Mouse (Mus musculus) cerebellum, postnatal 10 days (tissue): Measurements from ENCODE around the gene Ckap5.

ENCODE experiments used
- DNase-seq, 2 experiments: peaks; one replicate each; pipeline ENCODE4 v3.0.0; 2021; ENCODE audit warnings: mixed read lengths in 2 of 2

Gene Ckap5

DNA sequence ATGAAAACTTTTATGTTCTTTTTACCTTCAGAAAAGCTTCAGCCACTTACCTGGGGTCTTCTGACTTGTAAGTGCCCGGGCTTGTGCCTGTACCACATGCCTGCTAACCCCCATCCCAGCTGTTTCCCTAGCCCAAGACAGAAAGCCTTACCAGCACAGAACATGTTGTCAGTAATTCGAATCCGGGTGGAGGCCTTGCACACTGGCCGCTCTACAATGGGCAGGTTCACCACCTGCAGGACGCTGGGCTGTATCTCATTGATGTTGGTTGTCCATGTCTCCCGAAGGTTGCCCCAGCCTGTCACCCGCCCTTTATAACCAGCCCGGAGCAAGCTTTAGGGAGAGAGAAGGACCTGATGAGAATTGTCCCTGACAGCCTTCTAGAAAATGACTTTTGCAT, 101.6 kb downstream of the Ckap5 start:
- no peak for DNase-seq

DNA sequence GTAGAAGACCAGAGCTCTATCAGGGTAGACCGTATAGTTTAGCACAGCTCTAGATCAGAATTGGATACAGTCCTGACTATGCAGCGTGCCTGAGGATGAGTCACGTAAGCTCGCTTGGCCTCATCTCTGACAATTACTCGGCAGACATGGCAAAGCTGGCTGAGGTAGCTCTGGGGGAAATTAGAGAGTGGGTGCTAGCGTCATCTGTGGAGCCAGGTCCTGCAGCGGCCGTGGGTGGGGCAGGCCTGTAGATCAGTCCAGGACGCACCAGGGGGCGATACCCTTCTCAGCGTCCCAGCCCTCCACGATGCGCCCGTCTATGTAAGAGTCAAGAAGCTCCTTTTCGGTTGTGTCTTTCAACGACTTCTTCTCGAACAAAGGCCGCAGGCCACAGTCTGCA, 103.1 kb downstream of the Ckap5 start:
- DNase-seq, result no peak

DNA sequence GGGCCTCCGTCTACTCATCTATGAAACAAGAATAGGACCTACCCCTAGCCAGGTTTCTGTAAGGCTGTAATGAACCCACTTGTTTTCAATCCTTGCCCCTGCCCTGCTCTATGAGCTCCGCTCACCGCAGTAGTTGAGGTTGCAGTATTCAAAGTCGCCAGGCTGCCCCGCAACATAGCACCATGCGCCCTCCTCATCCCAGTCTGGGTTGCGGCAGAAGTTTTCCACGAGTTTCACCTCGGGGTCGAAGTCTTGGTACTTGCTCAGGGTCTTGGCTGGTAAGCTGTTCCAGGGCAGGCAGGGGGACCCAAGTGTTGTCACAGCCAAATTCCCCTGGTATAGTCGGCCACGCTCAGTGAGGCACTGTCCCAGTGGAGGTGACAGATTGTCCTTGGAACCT, 103.8 kb downstream of the Ckap5 start:
- no peak for DNase-seq

DNA sequence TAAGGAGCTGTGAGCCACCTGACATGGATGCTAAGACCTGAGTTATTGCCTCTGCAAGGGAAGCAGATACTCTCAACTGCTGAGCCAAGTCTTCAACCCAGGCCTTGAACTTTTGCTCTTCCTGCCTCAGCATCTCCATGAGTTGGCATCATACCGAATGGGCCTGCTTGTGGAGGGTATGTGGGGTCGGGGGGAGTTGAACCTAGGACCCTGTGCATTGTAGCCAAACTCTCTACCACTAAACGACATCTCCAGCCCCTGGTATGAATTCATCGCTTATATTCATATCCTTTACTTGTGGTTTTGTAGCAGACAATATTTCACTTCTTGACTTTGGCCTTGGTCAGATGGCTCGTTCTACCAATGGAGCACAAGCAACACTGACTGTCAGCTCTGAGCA, 105.3 kb downstream of the Ckap5 start:
- DNase-seq, result no peak

DNA sequence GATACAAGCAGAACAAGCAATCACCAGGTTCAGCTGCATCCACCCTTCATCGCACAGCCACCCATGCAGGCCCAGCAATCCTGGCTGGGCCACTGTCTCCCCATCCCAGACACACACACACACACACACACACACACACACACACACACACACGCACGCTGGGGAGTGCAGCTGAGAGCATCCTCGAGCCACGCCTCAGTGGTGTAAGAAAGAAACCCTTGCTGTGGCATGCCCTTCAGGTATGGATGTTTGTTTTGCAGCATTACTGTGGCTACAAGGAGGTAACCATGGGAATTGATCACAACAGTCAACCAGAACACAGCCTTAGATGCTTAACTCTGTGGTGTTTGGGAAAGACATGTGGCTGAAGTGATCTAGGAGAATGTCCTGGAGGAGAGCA, 105.8 kb downstream of the Ckap5 start:
- DNase-seq, result no peak

DNA sequence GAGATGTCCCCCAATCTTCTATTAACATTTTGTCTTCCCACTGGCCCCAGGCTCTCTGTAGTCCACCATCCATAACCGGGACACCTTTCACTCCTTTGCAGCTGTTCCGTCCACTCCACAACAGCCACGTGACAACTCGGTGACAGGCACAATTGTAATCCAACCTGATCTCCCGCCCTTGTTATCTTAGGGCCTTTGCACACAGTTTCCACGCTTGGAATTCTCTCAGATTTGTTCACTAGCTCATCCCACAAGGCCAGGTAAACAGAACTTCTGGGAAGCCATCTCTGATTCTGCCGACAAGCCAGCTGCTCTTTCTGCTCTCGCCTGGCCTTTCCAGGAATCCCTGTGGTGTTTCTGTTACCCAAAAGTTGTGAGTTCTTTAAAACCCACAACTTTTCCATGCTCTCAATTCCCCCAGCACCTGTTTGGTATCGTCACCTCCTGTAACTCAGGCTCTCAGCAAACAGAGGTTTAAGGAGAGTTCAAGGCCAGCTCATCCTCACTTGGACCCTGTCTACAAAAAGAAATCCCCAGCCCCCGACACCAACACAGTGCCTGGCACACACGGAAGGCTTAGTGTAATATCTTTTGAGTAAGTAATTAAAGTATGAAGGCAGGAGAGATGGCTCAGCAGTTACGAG, 106.9 kb downstream of the Ckap5 start:
- no peak for DNase-seq

DNA sequence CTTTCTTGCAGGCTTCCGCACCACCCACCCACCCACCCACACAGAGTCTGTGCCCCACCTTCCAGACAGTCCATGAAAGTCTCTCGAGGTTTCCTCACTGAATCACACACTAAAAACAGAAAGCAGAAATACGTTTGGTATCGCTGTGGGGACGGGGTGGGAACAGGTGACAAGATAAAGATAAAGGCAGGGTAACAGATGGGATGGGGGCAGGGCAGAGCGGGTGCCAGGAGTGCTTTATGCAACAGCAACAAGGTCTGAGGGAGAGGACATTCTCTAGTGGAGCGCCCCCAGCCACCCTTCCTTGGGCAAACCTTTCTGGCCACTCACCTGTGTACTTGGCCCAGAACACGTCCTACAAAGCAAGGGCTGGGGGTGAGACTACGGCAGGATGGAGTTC, 108.3 kb downstream of the Ckap5 start:
- peak; percentile 78 for DNase-seq

DNA sequence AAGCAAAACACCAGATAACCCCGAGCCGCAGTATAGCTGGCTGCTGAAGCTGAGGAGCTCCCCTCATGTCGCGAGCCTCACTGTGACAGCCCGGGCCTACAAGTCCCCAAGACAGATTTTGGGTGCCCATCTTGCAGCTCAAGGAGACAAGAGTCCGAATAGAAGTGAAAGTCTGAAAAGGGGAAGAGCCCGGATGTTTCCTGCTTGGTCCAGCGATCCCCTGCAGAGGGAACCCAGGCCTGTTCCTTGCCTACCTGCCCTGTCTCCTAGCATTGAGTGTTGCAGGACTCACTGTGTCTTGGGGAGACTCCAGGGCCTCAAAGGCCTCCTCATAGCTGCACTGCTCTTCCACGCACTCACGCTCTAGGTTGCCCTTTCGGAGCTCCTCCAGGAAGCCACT, 108.9 kb downstream of the Ckap5 start:
- no peak for DNase-seq

DNA sequence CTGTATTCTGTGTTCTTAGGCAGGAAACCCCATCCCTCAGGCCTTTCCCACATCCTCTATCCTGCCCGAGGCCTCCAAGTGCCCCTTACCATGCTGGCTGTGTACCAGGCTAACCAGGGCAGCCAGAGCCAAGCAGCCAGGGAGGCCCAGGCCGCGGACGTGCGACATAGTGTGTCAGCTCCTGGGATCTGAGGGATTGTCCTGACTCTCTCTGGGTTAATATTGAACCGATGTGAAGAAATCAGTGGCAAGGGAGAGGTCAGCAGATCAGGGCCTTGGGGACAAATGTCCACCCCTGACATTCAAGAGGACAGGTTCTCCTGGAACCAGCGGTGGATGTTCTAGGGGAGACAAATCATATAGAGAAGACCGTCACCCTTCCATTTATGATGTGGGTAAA, 109.7 kb downstream of the Ckap5 start, which contains the start of gene F2:
Gene F2, minus strand, starts transcription at position 186 of the 400 bp plus-strand sequence.
- DNase-seq, result no peak

DNA sequence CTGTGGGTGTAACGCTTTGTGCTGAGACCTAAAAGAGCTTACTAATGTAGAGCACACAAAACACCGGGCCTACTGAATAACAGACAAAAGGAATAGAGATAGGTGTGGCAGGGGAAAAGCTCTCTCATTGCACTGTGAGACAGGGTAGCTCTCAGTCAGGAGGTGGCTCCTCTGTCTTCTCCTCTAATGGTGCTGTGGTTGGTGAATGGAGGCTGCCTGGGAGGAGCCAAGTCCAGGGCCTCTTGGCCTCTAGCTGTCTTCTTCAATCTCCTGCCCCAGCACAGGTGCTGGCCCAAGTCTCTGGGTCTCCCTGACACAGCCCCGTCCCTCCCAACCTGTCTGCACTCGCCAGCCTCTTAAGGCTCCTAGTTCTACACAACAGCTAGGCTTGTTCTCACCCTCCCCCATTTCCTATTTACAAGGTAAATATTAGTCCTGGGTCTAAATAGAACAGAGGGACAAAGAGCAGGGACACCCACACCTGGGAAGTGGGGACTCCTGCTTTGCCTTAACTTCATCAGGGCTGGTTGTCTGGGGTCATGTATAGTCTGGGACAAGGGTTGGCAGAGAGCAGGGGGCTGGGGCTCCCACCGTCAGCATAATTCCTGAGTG, 110.3 kb downstream of the Ckap5 start:
- DNase-seq, result no peak

DNA sequence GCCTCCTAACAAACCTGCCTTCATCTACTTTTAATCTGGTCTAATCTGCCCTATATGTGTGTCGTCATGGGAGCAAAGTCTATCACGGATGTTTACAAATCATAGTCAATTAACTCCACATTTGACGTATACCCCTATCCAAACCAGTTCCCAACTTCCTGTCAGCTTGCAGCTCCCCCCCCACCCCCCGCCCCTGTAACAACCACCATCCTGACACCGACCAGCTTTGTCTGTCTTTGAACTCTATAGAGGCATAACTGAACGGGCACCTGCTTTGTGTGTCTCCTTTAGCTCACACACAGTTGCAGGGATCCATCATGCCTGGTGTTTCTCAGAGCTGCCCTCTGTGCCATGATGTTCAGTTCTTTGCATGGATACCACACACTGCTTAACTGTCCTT, 112.4 kb downstream of the Ckap5 start:
- no peak for DNase-seq

DNA sequence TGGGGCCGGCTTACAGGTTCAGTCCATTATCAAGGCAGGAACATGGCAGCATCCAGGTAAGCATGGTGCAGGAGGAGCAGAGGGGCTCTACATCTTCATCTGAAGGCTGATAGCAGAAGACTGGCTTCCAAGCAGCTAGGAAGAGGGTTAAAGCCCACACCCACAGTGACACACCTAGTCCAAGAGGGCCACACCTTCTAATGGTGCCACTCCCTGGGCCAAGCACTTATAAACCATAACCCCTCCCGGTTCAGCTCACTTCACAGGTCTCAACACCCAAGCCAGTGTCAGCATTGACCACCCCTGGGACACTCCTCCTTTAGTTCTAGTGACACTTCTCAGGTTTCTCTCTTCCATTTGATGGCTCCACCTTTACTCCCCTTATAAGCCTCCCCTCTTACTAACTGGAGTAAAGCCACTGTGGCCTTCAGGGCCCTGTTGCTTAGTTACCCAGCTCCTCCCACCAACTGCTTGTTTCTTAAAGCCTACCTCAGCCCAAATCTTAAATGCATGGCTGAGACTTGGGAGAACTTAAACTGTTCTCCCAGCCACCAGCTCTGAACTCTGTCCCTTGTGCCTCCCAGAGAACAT, 116.4 kb downstream of the Ckap5 start:
- DNase-seq, result no peak

DNA sequence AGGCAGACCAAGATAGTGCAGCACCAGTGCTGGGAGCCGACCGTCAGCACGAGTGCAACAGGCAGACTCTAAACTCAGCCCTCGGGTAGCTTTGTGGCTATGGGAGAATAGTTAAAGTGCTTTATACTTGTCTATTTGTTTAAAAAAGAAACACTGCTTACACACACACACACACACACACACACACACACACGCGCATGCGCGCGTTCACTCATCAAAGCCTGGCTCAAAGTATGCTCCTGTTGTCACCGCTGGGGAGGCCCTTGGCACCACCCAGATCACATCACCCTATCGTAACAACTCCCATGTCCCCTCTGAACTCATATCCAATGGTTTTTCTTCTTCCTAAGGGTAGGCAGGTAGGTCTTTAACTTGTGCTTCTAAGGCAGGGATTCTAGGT, 117.5 kb downstream of the Ckap5 start:
- no peak for DNase-seq

DNA sequence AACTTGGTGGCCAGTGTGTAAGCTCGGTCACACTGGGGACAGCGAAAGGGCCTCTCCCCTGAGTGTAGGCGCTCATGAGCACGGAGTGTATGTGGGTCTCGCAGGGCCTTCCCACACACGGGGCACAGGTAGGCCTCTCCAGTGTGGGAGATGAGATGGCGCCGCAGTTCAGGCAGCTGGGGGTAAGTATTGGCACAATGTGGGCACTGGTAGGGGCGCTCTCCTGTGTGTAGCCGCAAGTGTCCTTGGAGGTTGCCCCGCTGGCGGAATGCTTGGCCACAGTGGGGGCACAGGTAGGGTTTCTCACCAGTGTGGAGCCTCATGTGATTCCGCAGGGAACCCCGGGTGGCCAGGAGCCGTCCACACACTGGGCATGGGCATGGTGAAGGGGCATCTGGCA, 118.8 kb downstream of the Ckap5 start:
- DNase-seq, result no peak

DNA sequence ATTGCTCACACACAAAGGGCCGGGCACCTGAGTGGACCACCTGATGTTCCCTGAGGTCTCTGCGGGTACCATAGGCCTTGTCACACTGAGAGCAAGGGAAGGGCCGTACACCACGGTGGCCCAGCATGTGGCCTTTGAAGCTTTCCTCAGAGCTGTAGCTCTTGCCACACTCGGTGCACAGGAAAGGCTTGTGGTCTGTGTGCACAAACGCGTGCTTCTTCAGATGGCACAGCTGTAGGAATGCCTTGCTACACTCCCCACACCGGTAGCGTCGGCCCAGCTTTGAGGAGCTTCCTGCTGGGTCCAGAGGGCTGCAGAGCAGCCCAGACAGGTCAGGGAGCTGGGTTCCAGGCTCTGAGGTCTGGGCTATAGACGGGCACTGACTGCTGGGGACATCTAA, 119.2 kb downstream of the Ckap5 start:
- no peak for DNase-seq

DNA sequence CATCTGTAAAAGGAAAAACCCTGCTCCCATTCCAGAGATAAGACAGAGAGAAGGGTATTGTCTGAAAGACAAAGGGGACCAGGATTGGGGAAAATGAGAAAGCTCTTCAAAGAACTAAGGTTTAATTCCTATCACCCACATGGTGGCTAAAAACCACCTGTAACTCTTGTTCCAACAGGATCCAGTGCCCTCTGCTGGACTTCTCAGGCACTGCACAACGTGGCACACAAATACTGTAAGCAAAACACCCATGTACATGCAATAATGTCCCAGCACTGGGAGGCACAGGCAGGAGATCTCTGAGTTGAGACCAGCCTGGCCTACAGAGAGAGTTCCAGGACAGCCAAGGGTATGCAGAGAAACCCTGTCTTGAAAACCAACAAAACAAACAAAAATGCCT, 120.2 kb downstream of the Ckap5 start:
- DNase-seq, result peak; percentile 84 to 89

DNA sequence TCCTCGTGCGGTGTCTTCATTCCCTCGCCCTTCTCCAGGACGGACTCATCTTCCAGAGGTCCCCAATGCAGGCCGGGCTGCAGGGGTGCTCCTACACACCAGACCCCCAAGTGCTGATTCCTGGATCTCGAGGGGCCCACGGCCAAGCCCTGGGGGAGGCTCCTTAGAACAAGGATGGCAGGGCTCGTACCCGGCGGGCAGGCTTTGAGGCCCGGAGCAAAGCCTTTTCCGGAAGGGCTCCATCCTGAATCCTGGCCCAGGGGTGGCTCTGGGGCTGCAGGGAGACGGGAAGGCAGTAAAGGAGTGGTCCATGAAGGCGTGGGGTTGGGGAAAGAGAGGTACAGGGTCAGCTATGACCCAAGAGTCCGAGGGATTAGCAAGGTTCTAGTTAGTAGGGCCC, 122.6 kb downstream of the Ckap5 start:
- DNase-seq, result peak; percentile 29 to 37

DNA sequence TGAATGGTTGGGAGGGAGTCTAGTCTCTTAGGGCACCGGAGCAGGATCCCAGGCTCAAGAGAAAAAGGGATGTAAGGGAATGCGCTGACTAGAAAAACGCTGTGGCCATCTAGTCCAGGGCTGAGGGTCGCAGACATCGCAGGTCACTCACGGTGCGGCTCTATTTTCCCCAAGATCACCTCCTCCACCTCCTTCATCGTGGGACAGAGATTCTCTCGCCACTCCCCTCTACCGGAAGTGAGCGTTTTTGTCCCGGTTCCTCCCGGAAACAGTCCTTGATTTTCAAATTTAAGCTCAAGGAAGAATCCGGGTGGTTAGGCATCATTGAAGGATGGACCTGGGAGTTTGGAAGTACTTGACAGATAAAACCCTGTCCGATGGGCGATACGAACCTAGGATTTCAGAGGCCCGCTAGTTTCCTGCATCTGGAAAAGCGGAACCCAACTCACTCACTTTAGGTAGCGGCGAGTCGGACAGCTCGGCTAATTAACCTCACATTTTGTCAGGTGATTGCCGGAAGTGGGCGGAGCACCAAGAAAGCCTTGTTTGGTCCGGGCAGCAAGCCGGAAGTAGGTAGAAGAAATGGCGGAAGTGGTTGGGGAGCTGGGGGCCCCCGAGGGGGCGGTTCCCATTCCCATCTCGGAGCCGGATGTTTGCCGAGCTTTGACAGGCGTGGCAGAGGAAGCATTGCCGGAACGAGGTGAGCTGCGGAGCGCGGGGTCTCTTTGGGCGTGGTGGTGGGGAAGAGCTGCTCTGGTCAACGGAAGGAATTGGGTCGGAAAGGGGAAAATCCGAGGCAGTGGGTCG, 123.2 kb downstream of the Ckap5 start, which contains the start of the genes Zfp408 and Arhgap1:
Gene Zfp408, minus strand, starts transcription at position 239 of the 807 bp plus-strand sequence.
Gene Arhgap1, plus strand, starts transcription at position 308 of the 807 bp plus-strand sequence.
- peak; percentile 99 for DNase-seq

DNA sequence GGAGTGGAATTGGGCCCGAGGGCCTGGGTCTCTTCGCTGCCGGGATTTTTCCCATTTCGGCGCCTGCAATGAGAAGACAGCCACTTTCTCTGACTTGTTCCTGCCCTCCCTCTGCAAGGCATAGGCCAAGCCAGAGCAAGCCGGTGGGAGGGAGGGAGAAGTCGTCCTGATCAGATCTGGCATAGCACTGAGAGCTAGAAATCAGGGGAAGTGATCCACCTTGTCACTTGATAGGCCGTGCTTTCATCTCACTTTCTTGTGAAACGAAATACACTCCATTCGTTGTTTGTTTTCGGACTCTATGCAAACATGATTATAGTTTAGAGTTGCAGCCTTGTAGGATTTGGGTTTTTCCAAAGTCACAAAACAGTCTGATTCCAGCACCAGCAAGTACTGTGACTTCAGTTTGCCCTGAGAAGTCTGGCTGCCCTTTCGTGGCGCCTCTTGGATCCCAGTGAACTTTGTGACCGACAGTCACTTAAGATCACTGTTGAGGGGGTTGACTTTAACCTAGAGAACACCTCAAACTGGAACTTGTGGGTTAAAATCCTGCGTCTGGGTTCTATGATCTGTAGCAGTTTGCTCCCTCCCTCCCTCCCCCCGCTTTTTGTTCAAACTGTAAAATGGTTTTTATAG, 123.9 kb downstream of the Ckap5 start:
- DNase-seq, result no peak

DNA sequence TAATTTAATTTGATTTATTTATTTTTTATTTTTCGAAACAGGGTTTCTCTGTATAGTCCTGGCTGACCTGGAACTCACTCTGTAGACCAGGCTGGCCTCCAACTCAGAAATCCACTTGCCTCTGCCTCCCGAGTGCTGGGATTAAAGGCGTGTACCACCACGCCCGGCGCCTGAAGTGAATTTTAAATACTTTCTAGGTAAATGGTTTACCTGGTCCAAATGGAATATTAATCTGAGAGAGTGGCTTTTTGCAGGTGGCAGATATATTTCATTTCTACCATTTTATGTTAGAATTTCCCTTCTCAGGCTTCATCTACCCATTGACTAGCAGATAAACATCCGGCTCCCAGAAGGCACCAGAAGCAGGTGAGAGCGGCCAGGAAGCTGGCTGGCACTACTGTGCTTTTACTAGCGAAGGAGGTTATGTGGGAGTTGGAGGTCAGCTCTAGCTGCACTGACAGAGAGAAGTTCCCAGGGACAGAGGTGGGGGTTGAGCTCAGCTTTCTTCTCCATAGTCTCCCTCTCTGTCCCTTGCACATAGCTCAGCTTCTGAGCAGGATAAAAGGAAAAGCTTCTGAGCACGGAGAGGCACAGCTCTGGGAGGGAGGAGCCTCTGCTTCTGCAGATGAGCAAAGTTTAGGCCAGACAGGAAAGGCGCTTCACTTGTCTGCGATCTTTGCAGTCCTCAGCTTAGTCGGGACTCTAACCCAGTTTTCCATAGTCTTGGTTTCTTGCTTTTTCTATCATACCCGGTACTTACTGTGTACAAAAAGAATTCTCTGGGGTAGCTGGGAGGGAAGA, 125.1 kb downstream of the Ckap5 start:
- no peak for DNase-seq

DNA sequence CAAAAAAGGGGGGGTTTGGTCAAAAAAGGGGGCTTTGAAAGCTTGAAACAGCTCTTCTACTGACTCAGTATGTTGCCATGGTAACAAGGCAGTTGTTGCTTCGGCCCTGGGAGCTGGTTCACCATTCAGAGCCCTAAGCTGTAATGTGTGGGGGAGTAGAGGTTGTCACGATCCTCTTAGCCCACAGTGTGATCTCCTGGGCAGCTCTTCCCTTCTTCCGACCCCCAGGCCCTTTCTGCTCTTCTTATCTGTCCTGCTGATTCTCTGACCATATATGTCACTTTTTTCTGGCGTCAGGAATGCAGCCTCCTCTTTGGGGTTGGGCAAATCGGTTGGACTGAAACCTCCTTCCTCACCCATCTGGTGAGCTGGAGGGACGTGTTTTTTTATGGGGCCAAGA, 126.3 kb downstream of the Ckap5 start:
- DNase-seq, result no peak

DNA sequence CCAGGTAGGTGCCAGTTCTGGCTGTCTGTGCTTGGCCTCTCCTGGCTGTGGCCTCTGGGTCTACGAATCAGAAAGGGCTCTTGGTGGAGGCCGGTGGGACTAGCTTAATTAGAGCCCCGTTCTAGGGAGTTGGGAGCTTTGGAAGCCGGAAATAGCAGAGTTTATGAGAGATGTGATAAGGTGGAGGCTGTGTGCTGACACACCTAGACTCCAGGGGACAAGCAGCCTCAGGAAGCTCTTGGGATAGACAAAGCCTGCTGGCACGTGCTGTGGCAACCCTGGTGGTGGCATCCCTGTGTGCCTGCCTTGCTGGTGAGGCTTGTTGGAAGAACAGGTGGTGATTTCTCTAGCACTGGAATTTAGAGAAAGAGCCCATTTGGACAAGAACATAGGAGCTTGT, 128.8 kb downstream of the Ckap5 start:
- no peak for DNase-seq
